In genomic region chr11:33655221-33655620, GRCm38 (mm10) we compare ENCODE assay signal across 33 mouse cellular contexts. TPM values are rescaled to one million over a fixed set of nuclear protein-coding genes. Genes with fewer than 3 reads are reported as not detected.
DNase-seq lines count a peak whose midpoint lies in the region; ATAC-seq and TF ChIP-seq lines count a peak whose summit lies in the region.
"Had no signal": no experiment of that assay in that cellular context is flagged by ENCODE, and none has a peak within 500 bp of the region (broad histone marks: within the 10 kb centered on the region; RNA-seq: fewer than 3 reads in every experiment).

No protein-coding gene starts in this region.

- H3K79me2 ChIP-seq in myocyte (ENCODE audit: control insufficient read depth, insufficient read depth), result no peaks in the 10 kb centered on the region

- DNase-seq in lung, postnatal 36 days, result no peak
- peak; percentile 31 for DNase-seq in 416B (ENCODE audit: low read depth)
- no peak for DNase-seq in thymus, postnatal 36 days
- DNase-seq: adrenal gland, adult 2 months; adrenal gland, postnatal 14 days; cerebellum, adult 11 months; cerebellum, adult 2 months; cerebellum, adult 9-11 months; cerebellum, postnatal 25 days; forebrain, postnatal 0 days; gastrocnemius, adult 2 months; gastrocnemius, postnatal 14 days; heart, adult 18-20 months; heart, postnatal 14 days; heart, postnatal 4 days had no signal

- no peak overlapping the region for H3K9ac ChIP-seq in lung, embryonic 16.5 days (ENCODE audit: low read length)
- no peak overlapping the region for H3K9ac ChIP-seq in forebrain, embryonic 15.5 days (replicated peaks)
- H3K9ac ChIP-seq: embryonic facial prominence, embryonic 12.5 days; embryonic facial prominence, embryonic 15.5 days; forebrain, embryonic 13.5 days; forebrain, postnatal 0 days; heart, embryonic 13.5 days; hindbrain, embryonic 14.5 days had no signal

- no peak overlapping the region for H3ac ChIP-seq in myocyte (ENCODE audit: control insufficient read depth, insufficient read length)

- no peak for TF ChIP-seq POLR2A in myocyte (IDR thresholded peaks at IDR 0.05; ENCODE audit: insufficient read length, low read depth)

- H3K4me3 ChIP-seq in lung, embryonic 16.5 days (ENCODE audit: low read length), result no peak overlapping the region
- no peak overlapping the region for H3K4me3 ChIP-seq in myocyte
- H3K4me3 ChIP-seq in forebrain, embryonic 15.5 days, result no peak overlapping the region
- H3K4me3 ChIP-seq: embryonic facial prominence, embryonic 12.5 days; embryonic facial prominence, embryonic 15.5 days; erythroblast, embryonic 14.5 days; forebrain, embryonic 10.5 days; forebrain, embryonic 13.5 days; gastrocnemius, adult 2 months; heart, embryonic 10.5 days; heart, embryonic 13.5 days had no signal

- ATAC-seq in lung, embryonic 16.5 days (ENCODE audit: low read depth), result no peak
- no peak for ATAC-seq in forebrain, embryonic 15.5 days (replicated peaks)
- ATAC-seq: CD4-positive, CD25-positive, alpha-beta regulatory T cell, adult 4 months; forebrain, embryonic 13.5 days; forebrain, postnatal 0 days; hindbrain, postnatal 0 days; inflammation-experienced regulatory T-cells, adult 6 months had no signal

- 53% methylated on average over 3 of the region's 3 CpGs for WGBS in lung, embryonic 16.5 days
- 89% methylated on average over 3 of the region's 3 CpGs for WGBS in forebrain, embryonic 15.5 days

- peak overlapping the region; percentile 63; the same call in 1 of the 2 replicates for H3K27ac ChIP-seq in lung, embryonic 16.5 days (ENCODE audit: low read length)
- no peak overlapping the region for H3K27ac ChIP-seq in forebrain, embryonic 15.5 days (replicated peaks)
- H3K27ac ChIP-seq: embryonic facial prominence, embryonic 12.5 days; embryonic facial prominence, embryonic 15.5 days; forebrain, embryonic 10.5 days; forebrain, embryonic 13.5 days; gastrocnemius, adult 2 months; heart, embryonic 10.5 days; heart, embryonic 13.5 days; hindbrain, embryonic 14.5 days; hindbrain, postnatal 0 days had no signal

- H3K4me1 ChIP-seq in lung, embryonic 16.5 days (replicated peaks; ENCODE audit: control insufficient read depth, insufficient read depth, low read length), result no peaks in the 10 kb centered on the region; the same call in 1 of the 2 replicates
- H3K4me1 ChIP-seq in forebrain, embryonic 15.5 days, result no peaks in the 10 kb centered on the region
- H3K4me1 ChIP-seq: embryonic facial prominence, embryonic 12.5 days; embryonic facial prominence, embryonic 15.5 days; forebrain, embryonic 13.5 days; heart, embryonic 10.5 days; heart, embryonic 13.5 days had no signal

- H3K9me3 ChIP-seq in lung, embryonic 16.5 days (ENCODE audit: control insufficient read depth, low read length), result no peaks in the 10 kb centered on the region
- H3K9me3 ChIP-seq in forebrain, embryonic 15.5 days, result no peaks in the 10 kb centered on the region
- H3K9me3 ChIP-seq: embryonic facial prominence, embryonic 12.5 days; embryonic facial prominence, embryonic 15.5 days; forebrain, embryonic 10.5 days; forebrain, embryonic 13.5 days; heart, embryonic 10.5 days; heart, embryonic 13.5 days had no signal

- no peaks in the 10 kb centered on the region for H3K36me3 ChIP-seq in lung, embryonic 16.5 days (ENCODE audit: control insufficient read depth, insufficient read depth, low read length)
- H3K36me3 ChIP-seq in myocyte (ENCODE audit: control insufficient read depth, insufficient read depth), result no peaks in the 10 kb centered on the region
- H3K36me3 ChIP-seq in forebrain, embryonic 15.5 days, result no peaks in the 10 kb centered on the region
- H3K36me3 ChIP-seq: embryonic facial prominence, embryonic 12.5 days; embryonic facial prominence, embryonic 15.5 days; forebrain, embryonic 10.5 days; heart, embryonic 10.5 days; heart, embryonic 13.5 days had no signal

- no peaks in the 10 kb centered on the region for H3K27me3 ChIP-seq in lung, embryonic 16.5 days (ENCODE audit: control insufficient read depth, insufficient read depth, low read depth, low read length)
- H3K27me3 ChIP-seq in myocyte (ENCODE audit: control insufficient read depth, insufficient read depth, insufficient read length), result no peaks in the 10 kb centered on the region
- no peaks in the 10 kb centered on the region for H3K27me3 ChIP-seq in forebrain, embryonic 15.5 days
- H3K27me3 ChIP-seq: embryonic facial prominence, embryonic 12.5 days; embryonic facial prominence, embryonic 15.5 days; forebrain, embryonic 13.5 days; heart, embryonic 13.5 days had no signal

- no peak overlapping the region for H3K4me2 ChIP-seq in lung, embryonic 16.5 days (ENCODE audit: low read depth, low read length)
- peak overlapping the region; percentile 53 for H3K4me2 ChIP-seq in myocyte (ENCODE audit: low read depth)
- no peak overlapping the region for H3K4me2 ChIP-seq in forebrain, embryonic 15.5 days (replicated peaks)
- H3K4me2 ChIP-seq: embryonic facial prominence, embryonic 12.5 days; embryonic facial prominence, embryonic 15.5 days; forebrain, embryonic 13.5 days; heart, embryonic 13.5 days; hindbrain, embryonic 14.5 days had no signal

TF ChIP-seq in myocyte, 11 proteins besides CTCF, POLR2A, EP300 and RAD21:
- TF ChIP-seq TCF3 (IDR thresholded peaks at IDR 0.05; ENCODE audit: insufficient read length, low read depth) (no peak), POLR2AphosphoS2 (IDR thresholded peaks at IDR 0.05; ENCODE audit: insufficient read length, low read depth) (no peak), USF1 (IDR thresholded peaks at IDR 0.05; ENCODE audit: low read depth) (no peak), E2F4 (IDR thresholded peaks at IDR 0.05; ENCODE audit: insufficient read depth) (no peak), SRF (IDR thresholded peaks at IDR 0.05; ENCODE audit: control insufficient read depth, insufficient read length, low read depth) (no peak), MAX (IDR thresholded peaks at IDR 0.05; ENCODE audit: low read depth) (no peak), MYOG (IDR thresholded peaks at IDR 0.05; ENCODE audit: control insufficient read depth in 1 of 3, insufficient read depth in 1 of 3, insufficient read length in 2 of 3, low read depth in 2 of 3) (no peak), TCF12 (IDR thresholded peaks at IDR 0.05; ENCODE audit: insufficient read depth, poor library complexity, severe bottlenecking) (no peak), REST (IDR thresholded peaks at IDR 0.05; ENCODE audit: insufficient read depth, insufficient read length) (no peak), MYOD1 (IDR thresholded peaks at IDR 0.05; ENCODE audit: control insufficient read depth in 1 of 3, insufficient read length in 2 of 3, low read depth in 2 of 3) (no peak), CEBPB (IDR thresholded peaks at IDR 0.05; ENCODE audit: insufficient read depth, poor library complexity, severe bottlenecking) (no peak)

RNA-seq across cellular contexts. Expression of gene D130052B06Rik, which starts 56.1 kb away (rescaled TPM):
- polyA plus RNA-seq in lung, embryonic 16.5 days (2015; fragmentation: Nextera tagmentation; extraction: Ambion mirVana), result not detected in 2 replicates
- not detected for polyA plus RNA-seq in myocyte (2012; fragmentation: generic; extraction: Trizol)
- polyA plus RNA-seq in forebrain, embryonic 15.5 days (2015; fragmentation: Nextera tagmentation; extraction: Ambion mirVana), result not detected in 2 replicates
- polyA plus RNA-seq: adrenal gland, adult 2 months; C2C12; CD4-positive, CD25-positive, alpha-beta regulatory T cell, adult 4 months; cerebellum, adult 2 months; embryonic facial prominence, embryonic 15.5 days; erythroblast, embryonic 14.5 days; forebrain, embryonic 10.5 days; forebrain, embryonic 13.5 days; forebrain, postnatal 0 days; frontal cortex, adult 2 months; heart, embryonic 10.5 days; heart, embryonic 13.5 days; heart, embryonic 16.5 days; hindbrain, embryonic 11.5 days; hindbrain, embryonic 14.5 days; hindbrain, postnatal 0 days; inflammation-experienced regulatory T-cells, adult 6 months had no signal
